Mouse (Mus musculus): ENCODE data around the gene Denr. TPM values are rescaled to one million over a fixed set of nuclear protein-coding genes. Genes with fewer than 3 reads are reported as not detected.

Denr gene
- total and polyA plus RNA-seq, 2 experiments from 2014 or later, result 5.9 to 112 TPM

GRCm38 (mm10) chr5:123977231-123977630, 70.3 kb downstream of the Denr start:
- peaks cover 52% of the 10 kb centered on the region for H3K4me1 ChIP-seq (ENCODE audit: control insufficient read depth, insufficient read depth)
- 79% methylated on average over 3 of the region's 3 CpGs for WGBS

GRCm38 (mm10) chr5:123978131-123978530, 71.2 kb downstream of the Denr start:
- peaks cover 55% of the 10 kb centered on the region for H3K4me1 ChIP-seq (ENCODE audit: control insufficient read depth, insufficient read depth)
- no peak overlapping the region for H3K4me3 ChIP-seq (ENCODE audit: low read depth, low read length)
- ATAC-seq (ENCODE audit: insufficient read depth, low read depth) (no peak), DNase-seq (ENCODE audit: low spot score) (no peak)
- H3K36me3 ChIP-seq (replicated peaks; ENCODE audit: control insufficient read depth, insufficient read depth, low read length), result no peaks in the 10 kb centered on the region
- no peak overlapping the region for H3K9ac ChIP-seq (replicated peaks; ENCODE audit: low read depth, low read length)
- H3K4me2 ChIP-seq (ENCODE audit: low read depth, low read length), result no peak overlapping the region
- 0 out of 2 replicates have a peak overlapping the region, but pooled peaks have one; percentile 8 for H3K27ac ChIP-seq (ENCODE audit: low read depth)
- H3K9me3 ChIP-seq (replicated peaks; ENCODE audit: control insufficient read depth, low read length), result no peaks in the 10 kb centered on the region
- TF ChIP-seq CTCF (IDR thresholded peaks at IDR 0.05; ENCODE audit: low read depth), result no peak
- no peak for TF ChIP-seq EP300 (IDR thresholded peaks at IDR 0.05; ENCODE audit: low read depth)
- no peaks in the 10 kb centered on the region for H3K27me3 ChIP-seq (ENCODE audit: control insufficient read depth, insufficient read depth, low read length)
- WGBS, result 69% methylated on average over 5 of the region's 5 CpGs

More at GRCm38 (mm10) chr5:123977231-123977630, 70.3 kb downstream of the Denr start:
- H3K4me3 ChIP-seq (ENCODE audit: low read depth, low read length), result no peak overlapping the region
- ATAC-seq (ENCODE audit: insufficient read depth, low read depth) (no peak), DNase-seq (ENCODE audit: low spot score) (no peak)
- H3K4me2 ChIP-seq (ENCODE audit: low read depth, low read length), result no peak overlapping the region
- no peak overlapping the region for H3K27ac ChIP-seq (ENCODE audit: low read depth)
- H3K9me3 ChIP-seq (replicated peaks; ENCODE audit: control insufficient read depth, low read length), result no peaks in the 10 kb centered on the region
- no peak for TF ChIP-seq EP300 (IDR thresholded peaks at IDR 0.05; ENCODE audit: low read depth)
- no peak for TF ChIP-seq CTCF (IDR thresholded peaks at IDR 0.05; ENCODE audit: low read depth)
- no peak overlapping the region for H3K9ac ChIP-seq (replicated peaks; ENCODE audit: low read depth, low read length)
- no peaks in the 10 kb centered on the region for H3K27me3 ChIP-seq (ENCODE audit: control insufficient read depth, insufficient read depth, low read length)
- no peaks in the 10 kb centered on the region for H3K36me3 ChIP-seq (replicated peaks; ENCODE audit: control insufficient read depth, insufficient read depth, low read length)

Other genes with a start within 250 kb of the Denr start
- 65.2 and 70.0 TPM in 2 replicates for gene Clip1, start 222.6 kb upstream of the Denr start, total RNA-seq (2014; rRNA removed; ENCODE audit: low replicate concordance)
- gene Clip1, start 222.6 kb upstream of the Denr start, polyA plus RNA-seq (2015; fragmentation: Nextera tagmentation; extraction: Ambion mirVana), result 41.4 and 44.1 TPM in 2 replicates
- 11.8 and 30.8 TPM in 2 replicates for gene Zcchc8, start 186.1 kb upstream of the Denr start, total RNA-seq (2014; rRNA removed; ENCODE audit: low replicate concordance)
- gene Zcchc8, start 186.1 kb upstream of the Denr start, polyA plus RNA-seq (2015; fragmentation: Nextera tagmentation; extraction: Ambion mirVana), result 31.3 and 31.8 TPM in 2 replicates
- 19.5 and 19.9 TPM in 2 replicates for gene Rsrc2, start 157.8 kb upstream of the Denr start, total RNA-seq (2014; rRNA removed; ENCODE audit: low replicate concordance)
- 72.7 and 76.5 TPM in 2 replicates for gene Rsrc2, start 157.8 kb upstream of the Denr start, polyA plus RNA-seq (2015; fragmentation: Nextera tagmentation; extraction: Ambion mirVana)
- gene Kntc1, start 157.5 kb upstream of the Denr start, total RNA-seq (2014; rRNA removed; ENCODE audit: low replicate concordance), result 15.6 and 17.5 TPM in 2 replicates
- 3.8 and 3.9 TPM in 2 replicates for gene Kntc1, start 157.5 kb upstream of the Denr start, polyA plus RNA-seq (2015; fragmentation: Nextera tagmentation; extraction: Ambion mirVana)
- gene Hcar2, start 41.7 kb upstream of the Denr start, total RNA-seq (2014; rRNA removed; ENCODE audit: low replicate concordance), result not detected in 2 replicates
- gene Hcar2, start 41.7 kb upstream of the Denr start, polyA plus RNA-seq (2015; fragmentation: Nextera tagmentation; extraction: Ambion mirVana), result 0.14 TPM in 1 of 2 replicates, not detected in the other
- gene Hcar1, start 27.2 kb upstream of the Denr start, total RNA-seq (2014; rRNA removed; ENCODE audit: low replicate concordance), result 5.3 TPM in 1 of 2 replicates, not detected in the other
- 0.18 and 0.19 TPM in 2 replicates for gene Hcar1, start 27.2 kb upstream of the Denr start, polyA plus RNA-seq (2015; fragmentation: Nextera tagmentation; extraction: Ambion mirVana)
- not detected in 2 replicates for gene Gm43518, start 20.2 kb downstream of the Denr start, total RNA-seq (2014; rRNA removed; ENCODE audit: low replicate concordance)
- gene Gm43518, start 20.2 kb downstream of the Denr start, polyA plus RNA-seq (2015; fragmentation: Nextera tagmentation; extraction: Ambion mirVana), result 1.6 and 1.8 TPM in 2 replicates
- gene Ccdc62, start 23.5 kb downstream of the Denr start, total RNA-seq (2014; rRNA removed; ENCODE audit: low replicate concordance), result 2.0 and 11.5 TPM in 2 replicates
- 5.8 and 7.0 TPM in 2 replicates for gene Ccdc62, start 23.5 kb downstream of the Denr start, polyA plus RNA-seq (2015; fragmentation: Nextera tagmentation; extraction: Ambion mirVana)
- 16.3 and 29.2 TPM in 2 replicates for gene Hip1r, start 66.5 kb downstream of the Denr start, total RNA-seq (2014; rRNA removed; ENCODE audit: low replicate concordance)
- gene Hip1r, start 66.5 kb downstream of the Denr start, polyA plus RNA-seq (2015; fragmentation: Nextera tagmentation; extraction: Ambion mirVana), result 9.3 and 11.9 TPM in 2 replicates
- 51.4 and 59.6 TPM in 2 replicates for gene Vps37b, start 125.1 kb downstream of the Denr start, total RNA-seq (2014; rRNA removed; ENCODE audit: low replicate concordance)
- gene Vps37b, start 125.1 kb downstream of the Denr start, polyA plus RNA-seq (2015; fragmentation: Nextera tagmentation; extraction: Ambion mirVana), result 44.5 and 55.7 TPM in 2 replicates
- gene Abcb9, start 188.6 kb downstream of the Denr start, total RNA-seq (2014; rRNA removed; ENCODE audit: low replicate concordance), result 1.8 and 5.4 TPM in 2 replicates
- 2.3 and 3.0 TPM in 2 replicates for gene Abcb9, start 188.6 kb downstream of the Denr start, polyA plus RNA-seq (2015; fragmentation: Nextera tagmentation; extraction: Ambion mirVana)
- gene Ogfod2, start 205.1 kb downstream of the Denr start, total RNA-seq (2014; rRNA removed; ENCODE audit: low replicate concordance), result 37.6 and 55.1 TPM in 2 replicates
- 19.0 and 19.3 TPM in 2 replicates for gene Ogfod2, start 205.1 kb downstream of the Denr start, polyA plus RNA-seq (2015; fragmentation: Nextera tagmentation; extraction: Ambion mirVana)
- gene Arl6ip4, start 208.9 kb downstream of the Denr start, total RNA-seq (2014; rRNA removed; ENCODE audit: low replicate concordance), result 12.2 and 18.0 TPM in 2 replicates
- gene Arl6ip4, start 208.9 kb downstream of the Denr start, polyA plus RNA-seq (2015; fragmentation: Nextera tagmentation; extraction: Ambion mirVana), result 70.7 and 76.9 TPM in 2 replicates